Mouse (Mus musculus) c-Kit-positive CD71-negative TER-119-negative erythroid progenitor cells, embryonic 14.5 days (primary cell): ENCODE measurements around the gene 9930022D16Rik.

ENCODE experiments used
- DNase-seq: peaks from one replicate; pipeline ENCODE4 v3.0.0-alpha.2; 2013; ENCODE audit warnings: low read depth

Gene 9930022D16Rik

DNA sequence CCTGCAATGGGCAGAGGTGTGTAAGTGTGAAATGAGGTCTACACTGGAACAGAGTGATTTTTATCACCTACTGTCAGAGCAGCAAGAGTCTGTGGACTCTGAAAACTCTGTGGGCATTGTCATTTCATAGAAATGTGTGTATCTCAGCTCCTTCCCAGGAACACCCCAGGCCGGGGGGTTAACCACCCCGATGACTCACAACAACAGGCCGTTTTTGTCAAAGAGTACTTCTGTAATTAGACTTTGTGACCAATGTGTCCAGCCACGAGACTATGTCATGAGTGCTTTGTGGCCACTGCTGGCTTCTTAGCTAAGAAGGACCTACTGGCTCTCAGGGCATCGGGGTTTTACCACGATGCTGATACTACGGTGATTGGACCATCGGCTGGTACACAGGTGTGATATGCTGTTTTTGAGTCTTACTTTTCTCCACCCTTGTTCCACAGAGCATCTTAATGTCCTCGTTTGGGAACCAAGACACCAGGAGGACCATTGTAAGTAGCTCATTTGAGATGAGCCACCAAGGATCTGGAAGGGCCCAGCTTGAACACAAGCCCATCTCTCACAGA, 3.8 kb downstream of the 9930022D16Rik start:
- DNase-seq, result no peak

DNA sequence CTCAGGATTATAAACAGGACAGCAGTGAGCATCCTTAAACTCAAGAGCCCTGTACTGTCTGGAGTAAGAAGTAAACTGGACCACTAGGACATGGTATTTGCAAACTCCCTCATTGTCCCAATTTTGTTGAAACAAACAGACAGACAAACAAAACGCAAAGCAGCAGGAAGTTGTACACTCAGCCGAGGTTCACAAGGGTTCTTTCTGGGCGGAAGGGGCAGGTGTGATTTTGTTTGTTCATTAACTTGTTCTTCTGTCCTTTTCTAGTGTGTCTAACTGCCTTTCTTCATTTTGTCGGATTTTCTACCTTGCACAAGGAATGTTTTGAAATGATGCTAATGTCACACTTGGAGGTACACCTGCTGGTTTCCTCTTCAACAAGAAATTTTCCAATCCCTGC, 5.7 kb downstream of the 9930022D16Rik start:
- DNase-seq, result no peak

DNA sequence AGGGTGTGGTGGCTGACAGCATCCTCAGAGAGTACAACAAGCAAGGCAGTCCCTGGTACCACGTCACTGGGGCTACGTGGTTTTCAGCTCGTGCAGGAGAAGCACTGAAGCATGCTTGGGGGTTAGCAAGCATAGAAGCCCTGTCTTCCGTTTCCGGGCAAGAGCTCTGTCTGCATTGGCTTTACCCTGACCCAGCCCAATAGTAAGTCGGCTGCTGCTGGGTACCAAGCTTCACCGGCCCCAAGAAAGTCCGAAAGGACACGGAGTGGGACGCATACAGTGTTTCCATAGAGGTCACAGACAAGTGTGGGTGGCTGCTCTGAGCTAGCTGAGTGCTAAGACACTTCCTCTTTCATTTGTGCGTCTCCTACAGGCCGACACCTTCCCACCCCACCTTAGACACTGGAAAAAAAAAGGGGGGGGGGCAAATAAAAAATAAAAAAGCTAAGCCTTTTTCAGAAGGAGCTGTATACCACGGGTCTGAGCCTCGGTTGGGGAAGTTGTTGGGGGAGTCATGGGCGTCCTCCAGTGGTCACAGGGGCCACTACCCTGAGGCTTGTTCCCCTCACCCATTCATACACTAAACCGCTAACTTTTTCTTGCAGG, 6.3 kb downstream of the 9930022D16Rik start:
- DNase-seq, result no peak

DNA sequence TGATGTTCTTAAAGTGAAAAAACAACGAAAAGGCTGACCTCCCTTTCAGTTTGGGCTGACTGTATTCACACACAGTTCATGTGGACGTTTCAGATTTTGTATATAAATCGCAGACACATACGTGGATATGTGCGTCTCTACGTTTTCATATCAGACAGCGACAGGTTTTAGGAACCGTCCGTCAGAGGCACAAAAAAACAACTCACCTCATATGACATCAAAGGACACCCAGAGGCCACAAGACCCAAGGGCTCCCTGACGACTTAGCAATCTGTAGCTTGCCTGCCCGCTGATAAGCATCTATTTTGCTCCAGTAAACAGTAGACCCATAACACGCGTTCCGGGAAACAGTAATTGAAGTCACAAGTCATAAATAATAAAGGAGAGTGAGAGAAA, 6.8 kb downstream of the 9930022D16Rik start:
- no peak for DNase-seq

DNA sequence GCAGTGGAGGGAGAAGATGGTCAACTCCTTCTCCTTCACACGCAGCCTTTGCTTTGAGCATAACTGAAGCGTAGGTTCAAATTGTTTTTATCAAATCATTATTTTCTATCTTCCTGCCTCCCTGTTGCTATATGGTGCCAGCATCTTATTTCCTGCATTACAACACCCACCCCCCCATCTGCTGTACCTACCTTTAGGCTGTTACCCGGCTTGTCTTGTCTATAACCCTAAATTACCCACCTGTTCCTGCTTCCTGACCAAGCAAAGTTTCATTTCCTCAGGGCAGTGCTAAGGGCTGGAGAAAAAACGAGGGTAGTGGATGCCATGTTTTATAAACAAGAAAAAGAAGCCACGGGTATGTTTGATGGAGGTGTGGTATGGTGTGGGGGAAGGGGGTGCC, 7.5 kb downstream of the 9930022D16Rik start:
- no peak for DNase-seq

DNA sequence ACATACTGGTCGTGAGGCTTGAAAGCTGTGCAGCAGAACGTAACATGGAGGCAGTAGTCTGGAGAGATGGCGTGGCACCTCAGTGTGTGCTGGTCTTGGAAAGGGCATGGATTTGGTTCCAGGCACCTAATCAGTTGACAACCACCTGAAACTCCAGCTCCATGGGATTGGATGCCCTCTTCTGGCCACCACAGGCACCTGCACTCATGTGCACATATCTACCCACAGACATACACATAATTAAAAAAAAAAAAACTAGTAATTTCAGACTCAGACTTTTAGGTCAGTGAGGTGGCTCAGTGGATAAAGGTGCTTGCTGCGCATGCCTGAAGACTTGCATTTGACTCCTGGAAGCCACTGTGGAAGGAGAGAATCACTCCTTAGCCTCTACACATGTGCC, 8.5 kb downstream of the 9930022D16Rik start:
- no peak for DNase-seq

DNA sequence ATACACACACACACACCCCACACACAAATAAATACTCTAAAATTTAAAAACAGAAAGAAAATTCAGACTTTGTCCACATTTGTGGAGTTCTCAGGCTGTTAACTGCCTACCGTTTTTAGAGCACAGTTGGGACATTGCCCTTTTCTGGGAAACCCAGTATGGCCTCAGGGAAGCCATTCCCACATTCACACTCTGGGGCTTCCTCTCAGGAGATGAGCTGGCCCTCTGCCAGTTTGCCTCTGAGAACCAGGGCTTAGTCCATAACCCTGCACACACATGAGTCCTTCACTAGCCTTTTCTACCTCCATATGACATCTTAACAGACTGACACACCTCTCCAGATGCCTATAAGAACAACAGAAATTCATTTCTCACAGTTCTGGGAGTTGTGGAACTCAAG, 9.6 kb downstream of the 9930022D16Rik start:
- no peak for DNase-seq

DNA sequence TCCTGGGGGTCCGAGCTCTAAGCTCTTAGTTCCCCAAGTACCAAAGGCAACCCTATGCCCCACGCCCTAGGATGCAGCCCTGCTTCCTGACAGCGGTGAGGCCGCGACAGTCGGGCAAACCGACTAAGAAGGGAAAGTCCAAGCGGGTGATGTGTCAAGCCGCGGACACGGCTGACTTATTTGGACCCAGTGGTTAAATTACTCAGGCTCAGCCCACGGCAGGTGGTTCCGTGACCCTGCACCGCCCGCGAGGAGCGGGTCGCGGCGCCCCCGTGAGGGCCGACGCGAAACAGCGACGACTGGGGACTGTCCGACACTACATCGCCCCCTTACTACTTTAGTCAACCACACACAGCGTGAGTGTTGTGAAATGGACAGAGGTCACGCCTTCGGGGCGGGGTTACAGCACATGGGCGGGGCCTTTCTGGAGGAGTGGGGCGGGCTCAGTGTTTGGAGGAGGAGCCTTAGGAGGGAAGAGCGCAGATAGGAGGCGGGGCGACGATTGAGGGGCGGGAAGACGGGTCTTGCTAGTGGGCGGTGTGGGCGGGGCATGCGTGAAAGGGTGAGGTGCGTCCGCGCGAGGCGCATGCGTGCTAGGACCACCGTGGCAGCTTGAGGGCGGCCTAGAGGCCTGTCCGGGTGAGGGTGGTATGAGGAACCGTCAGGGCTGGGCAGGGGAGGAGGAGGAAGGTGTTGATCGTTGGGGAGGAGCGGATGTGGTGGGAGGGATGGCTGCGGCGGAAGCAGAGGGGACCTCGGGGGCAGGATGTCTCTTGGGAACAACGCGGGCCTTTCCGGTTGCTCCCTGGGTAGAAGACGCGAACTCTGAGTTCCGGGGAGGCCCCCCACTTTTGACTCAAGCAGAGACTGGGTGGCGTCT, 11.9 kb downstream of the 9930022D16Rik start, which contains the start of gene Amz2:
TSS of gene Amz2 (plus strand) at position 555 of the 880 bp plus-strand sequence.
- DNase-seq, result peak; percentile 99

DNA sequence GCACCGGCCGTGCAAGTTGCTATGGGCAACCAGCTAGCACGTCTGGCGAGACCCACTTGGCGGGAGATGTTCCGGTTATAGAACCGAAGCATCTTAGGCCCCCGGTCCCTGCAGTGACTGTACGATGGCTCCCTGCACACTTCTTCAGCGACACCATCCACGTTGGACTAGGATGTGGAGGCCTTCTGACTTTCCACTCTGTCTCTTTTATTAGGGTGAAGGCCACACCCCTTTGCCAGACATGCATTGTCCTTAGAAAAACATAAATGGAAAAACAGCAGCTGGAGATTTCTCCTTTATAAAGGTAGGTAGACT, 12.5 kb downstream of the 9930022D16Rik start:
- no peak for DNase-seq

DNA sequence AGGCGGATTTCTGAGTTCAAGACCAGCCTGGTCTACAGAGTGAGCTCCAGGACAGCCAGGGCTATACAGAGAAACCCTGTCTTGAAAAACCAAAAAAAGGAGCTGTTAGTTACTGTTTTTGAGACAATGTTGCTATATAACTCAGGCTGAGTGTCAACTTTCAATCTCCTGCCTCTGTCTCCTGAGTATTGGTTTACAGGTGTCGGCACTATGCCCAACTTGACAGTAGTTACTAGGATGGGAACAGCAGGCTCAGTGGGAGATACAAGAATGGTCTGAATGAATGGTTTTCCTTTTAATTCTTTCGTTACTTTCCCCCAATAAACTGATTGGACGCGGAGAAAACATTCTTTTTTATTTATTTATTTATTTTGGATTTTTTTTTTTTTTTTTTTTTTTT, 13.6 kb downstream of the 9930022D16Rik start:
- no peak for DNase-seq

DNA sequence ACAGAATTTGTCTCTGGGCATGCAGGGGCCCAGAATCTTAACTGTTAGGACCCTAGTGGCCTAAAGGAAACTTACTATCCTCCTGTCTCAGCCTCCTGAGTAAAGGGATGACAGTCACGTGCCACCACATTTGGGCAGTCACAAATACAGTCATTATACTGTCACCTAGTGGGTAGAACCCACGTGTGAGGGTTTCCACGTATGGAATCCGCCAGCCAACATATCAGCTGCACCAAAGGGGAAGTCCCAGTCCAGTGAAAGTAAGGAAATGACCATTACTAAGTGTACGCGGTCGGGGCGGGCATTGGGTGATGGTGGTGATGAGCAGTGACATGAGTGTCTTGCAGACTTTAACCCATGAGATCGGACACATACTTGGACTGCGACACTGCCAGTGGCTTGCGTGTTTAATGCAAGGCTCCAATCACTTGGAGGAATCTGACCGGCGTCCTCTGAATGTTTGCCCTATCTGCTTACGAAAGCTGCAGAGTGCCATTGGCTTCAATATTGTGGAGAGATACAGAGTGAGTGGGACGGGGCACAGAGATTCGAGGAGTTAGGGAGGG, 20.6 kb downstream of the 9930022D16Rik start:
- DNase-seq, result no peak

DNA sequence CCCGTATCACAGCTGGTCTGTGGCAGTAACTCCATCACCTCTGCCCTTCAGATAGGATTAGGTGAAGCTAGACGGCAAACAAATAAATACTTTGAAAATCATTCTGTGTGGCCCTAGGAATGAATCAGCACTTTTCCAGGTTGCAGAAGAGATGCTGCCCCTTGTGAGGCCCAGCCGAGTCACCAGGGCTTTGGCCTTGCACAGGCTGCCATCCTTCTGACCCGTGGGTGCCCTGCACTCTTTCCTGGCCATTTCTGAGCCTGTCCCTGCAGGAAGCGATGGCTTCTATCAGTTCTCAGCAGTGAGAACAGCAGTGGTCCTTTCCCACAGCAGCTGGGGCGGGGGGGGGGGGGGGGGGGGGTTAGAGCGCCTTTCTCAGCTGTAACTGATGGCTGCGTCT, 23.2 kb downstream of the 9930022D16Rik start:
- DNase-seq, result no peak

DNA sequence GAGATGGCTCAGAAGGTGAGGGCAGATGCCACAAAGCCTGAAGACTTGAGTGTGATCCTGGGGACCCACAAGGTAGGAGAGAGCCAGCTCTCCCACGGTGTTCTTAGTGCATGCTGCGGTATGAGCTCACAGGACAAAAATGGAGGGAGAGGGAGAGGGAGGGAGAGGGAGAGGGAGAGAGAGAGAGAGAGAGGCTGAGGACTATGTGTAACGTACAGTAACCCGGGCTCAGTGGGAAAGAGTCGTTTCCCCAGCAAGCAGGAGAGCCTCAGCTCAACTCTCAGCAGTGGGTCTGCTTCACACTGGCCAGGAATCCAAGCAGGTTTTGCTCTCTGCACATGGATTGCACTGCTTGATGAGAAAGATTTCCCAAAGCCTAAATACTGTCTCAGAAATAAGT, 25.5 kb downstream of the 9930022D16Rik start:
- DNase-seq, result no peak

DNA sequence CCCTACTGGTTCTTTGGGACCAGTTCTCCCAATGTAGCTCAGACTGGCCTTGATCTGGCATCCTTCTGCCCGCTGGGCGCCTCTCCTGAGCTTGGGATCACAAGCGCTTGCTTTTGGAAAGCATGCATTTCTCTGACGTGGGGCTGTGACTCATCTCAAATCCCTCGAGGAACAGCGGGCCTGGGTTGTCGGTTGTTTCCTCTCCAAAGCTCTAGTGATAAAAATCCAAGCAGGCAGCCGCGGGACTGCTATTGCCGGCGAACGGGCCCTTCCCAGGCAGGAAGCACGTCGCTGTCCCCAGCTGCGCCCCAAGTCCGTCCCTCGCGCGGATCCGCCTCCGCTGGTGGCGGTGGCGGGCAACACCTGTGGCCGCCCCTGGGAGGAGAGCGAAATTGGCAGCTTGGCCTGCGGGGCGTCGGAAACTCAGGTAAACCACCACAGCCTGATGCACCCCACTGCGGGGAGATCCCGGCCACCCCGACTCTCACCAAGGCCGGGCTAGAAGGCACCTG, 26.2 kb downstream of the 9930022D16Rik start:
- DNase-seq, result peak; percentile 47

DNA sequence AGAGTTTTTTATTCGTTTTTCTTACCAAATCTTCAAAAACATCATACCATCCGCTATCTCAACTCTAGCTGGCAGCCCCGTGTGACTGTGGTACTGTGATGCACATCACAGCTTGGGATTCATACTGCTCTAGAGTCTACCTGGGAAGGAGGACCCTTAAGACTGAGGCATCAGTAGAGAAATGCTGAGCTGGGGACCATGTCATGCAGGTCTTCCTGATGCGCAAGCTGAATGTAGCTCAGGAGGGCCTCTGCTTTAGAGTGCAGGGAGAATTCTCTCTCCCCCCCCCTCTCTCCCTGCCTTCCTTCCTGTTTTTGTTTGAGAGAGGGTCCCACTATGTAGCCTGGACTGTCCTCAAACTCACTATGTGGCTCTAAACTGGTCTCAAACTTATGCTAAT, 26.9 kb downstream of the 9930022D16Rik start:
- no peak for DNase-seq

DNA sequence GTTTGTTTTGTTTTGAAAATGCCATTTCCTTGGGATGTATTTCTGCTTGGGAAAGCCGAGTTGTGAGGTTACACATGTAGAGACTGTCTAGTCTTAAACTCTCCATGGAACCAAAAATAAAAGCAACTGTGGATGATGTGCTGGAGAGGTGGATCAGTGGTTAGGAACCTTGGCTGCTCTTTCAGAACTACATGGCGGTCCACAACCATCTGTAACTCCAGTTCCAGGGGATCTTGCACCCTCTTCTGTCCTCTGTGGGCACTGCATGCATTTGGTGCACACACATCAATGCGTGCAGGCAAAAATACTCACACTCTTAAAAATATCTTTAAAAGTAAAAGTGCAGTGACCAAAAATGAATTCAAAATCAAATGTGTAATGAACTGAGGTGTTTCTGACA, 27.4 kb downstream of the 9930022D16Rik start:
- DNase-seq, result peak; percentile 60

DNA sequence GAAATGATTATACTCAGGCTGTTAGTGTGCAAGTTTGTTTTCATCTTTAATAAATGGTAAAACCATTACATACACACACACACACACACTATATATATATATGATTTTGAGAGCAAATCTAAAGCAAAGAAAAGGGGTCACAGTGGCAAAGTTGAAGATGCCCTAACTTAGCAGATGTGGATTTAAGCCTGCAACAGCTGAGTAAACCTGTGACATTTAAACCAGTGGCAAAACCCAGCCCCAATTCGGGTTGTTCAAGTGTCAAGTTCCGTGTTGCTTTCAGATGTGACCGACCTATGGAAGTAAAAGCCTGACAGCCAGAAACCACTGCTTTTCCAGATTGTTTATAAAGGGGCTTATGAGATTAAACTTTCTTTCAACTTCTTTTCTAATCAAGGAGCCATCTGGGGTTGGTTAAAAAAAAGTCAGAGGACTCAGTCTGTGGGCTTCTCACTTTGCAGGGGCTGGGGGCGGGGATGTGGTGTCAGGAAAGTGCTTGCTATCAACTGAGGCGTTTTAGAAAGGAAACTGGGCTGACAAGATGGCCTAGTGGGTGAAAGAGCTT, 28.5 kb downstream of the 9930022D16Rik start:
- DNase-seq, result no peak

DNA sequence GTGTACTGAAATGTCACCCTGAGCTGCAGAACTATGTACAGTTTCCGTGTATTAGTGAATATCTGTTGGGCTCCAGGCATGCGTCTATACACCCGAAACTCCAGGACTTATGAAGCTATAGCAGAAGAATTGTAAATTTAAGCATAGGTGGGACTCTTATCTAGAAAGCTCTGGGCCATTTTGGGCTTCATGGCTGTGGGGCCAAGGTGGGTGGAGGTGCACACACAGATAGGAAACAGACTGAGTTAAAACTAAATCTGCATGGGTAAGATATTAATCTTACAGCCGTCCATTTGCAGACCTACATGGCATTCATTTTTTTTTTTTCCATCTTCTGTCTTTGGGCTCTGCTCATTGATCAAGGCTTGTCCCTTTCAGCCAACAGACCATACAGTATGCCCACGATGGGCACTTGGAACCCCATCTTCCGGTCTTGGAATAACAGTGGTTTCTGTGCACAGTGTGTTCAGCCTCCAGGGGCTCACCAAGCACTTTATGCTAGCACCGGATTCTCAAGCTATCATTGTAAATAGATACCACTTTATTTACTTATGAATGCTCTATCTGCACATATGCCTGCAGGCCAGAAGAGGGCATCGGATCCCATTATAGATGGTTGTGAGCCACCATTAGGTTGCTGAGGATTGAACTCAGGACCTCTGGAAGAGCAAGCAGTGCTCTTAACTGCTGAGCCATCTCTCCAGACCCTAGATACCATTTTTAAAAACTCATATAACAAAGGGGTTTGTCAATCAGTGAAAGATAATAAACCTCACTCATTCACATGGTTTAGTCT, 29.9 kb downstream of the 9930022D16Rik start:
- DNase-seq, result no peak

DNA sequence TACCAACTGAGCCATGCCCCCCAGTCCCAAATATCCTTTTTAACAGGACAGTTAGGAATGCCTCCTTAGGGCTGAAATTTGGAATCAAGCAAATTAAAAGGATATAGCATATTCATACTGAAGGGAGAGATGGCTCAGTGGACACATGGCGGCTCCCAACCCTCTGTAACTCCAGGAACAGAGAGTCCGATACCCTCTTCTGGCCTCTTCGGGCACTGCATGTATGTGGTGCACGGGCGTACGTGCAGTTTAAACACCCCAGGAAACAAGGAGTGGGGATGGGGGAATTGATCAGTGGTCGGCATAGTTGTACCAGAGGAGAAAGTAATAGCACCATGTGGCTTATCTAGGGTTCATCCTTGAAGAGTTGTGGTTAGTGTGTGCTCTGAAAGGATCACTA, 30.9 kb downstream of the 9930022D16Rik start:
- no peak for DNase-seq

DNA sequence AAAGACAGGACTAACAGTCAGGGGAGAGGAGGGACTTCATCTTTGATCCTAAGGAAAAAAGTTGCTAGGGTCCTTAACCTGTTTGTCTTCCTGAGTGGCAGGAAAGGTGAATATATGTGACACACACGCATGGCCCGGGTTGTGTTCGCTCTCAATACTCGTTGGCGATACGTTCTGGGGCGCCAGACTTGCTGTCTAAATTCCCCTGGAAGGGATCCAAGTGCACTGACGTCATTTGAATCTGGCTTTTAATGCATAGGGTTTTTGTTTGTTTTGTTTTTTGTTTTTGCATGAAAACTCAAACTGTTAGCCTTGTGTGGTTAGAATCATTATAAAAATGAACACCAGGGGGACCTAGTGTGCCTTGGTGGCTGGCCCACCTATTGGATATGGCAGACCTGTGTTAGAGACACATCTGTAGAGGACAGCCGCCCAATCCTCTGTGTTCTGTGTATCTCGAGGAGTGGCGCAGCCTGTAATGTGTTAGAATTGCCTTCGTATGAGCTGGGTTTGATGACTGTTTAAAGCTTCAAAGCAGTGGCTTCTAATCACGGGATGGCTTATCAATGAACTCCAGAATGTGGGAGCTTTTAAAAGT, 31.8 kb downstream of the 9930022D16Rik start:
- DNase-seq, result no peak

DNA sequence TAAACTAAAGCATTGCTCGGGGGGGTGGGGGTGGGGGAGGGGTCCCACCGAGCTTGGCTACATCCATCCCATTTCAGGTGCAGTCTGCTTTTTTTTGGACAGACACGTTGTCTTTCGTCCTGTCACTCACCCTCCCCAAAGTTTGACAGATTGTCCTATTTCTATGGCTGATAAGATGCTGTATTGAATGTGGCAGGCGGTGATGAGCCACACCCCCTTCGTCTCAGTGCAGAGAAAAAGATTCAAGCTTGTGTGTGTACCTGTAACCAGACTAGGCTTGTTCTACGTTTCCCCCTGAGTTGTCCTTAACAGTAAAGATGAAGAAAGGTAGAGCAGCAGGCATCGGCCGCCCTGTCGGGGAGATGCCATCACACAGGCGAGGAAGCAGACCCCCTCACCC, 37.5 kb downstream of the 9930022D16Rik start:
- no peak for DNase-seq
